Mouse (Mus musculus) urinary bladder, postnatal 10 days (tissue): Measurements from ENCODE around the gene Col6a1.

Experiments used
- DNase-seq: peaks from one replicate; pipeline ENCODE4 v3.0.0; 2022; ENCODE audit warnings: low spot score

Gene Col6a1

DNA sequence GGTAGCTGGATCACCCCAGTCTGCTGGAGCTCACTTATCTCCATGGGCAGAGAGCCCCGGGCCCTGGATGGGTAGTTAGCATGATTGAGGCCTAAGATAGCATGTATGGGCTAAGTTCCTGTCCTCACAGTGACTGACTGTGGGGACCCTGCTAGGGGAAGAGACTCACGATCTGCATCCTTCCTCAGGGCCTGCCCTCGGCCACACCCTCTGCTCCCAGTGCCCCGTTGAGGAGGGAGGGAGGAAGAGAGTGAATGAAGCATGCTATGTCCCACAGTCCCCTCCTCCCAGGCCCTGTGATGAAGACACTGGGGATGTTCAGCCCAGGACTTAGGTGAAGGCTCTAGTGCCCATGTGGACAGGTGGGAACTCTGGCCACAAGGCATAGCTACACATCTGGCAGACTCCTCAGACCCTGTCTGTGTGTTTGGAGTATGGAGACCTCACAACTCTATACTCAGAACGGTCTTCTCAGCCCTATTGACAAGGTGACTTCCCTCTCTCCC, 1.7 kb downstream of the Col6a1 start:
- no peak for DNase-seq

GRCm38 (mm10) chr10:76722751-76723450, 3.1 kb downstream of the Col6a1 start:
- DNase-seq: no peak

GRCm38 (mm10) chr10:76721746-76722145, 4.2 kb downstream of the Col6a1 start:
- DNase-seq: no peak

GRCm38 (mm10) chr10:76721216-76721615, 4.8 kb downstream of the Col6a1 start:
- no peak for DNase-seq

DNA sequence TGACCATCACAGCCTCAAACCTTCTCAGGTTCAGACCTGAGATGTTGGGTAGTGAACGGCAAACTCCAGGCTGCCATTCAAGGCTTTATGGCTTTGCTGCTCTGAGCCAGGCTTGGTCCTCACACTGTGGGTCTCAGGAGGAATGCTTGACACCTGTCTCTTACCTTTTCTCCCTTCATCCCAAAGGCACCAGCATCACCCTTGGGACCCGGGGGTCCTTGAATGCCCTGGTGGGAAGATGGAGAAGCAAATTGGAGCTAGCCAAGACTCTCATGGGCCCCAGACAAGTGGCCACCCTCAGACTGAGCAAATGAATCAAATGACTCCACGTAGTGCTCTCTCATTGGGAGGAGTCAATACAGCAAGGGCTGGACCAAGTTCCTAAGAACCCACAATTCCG, 8.3 kb downstream of the Col6a1 start:
- DNase-seq: no peak

- DNase-seq: no peak
These were observed 8.9 kb downstream of the Col6a1 start for GRCm38 (mm10) chr10:76717026-76717425.

GRCm38 (mm10) chr10:76714303-76714702, 11.7 kb downstream of the Col6a1 start:
- no peak for DNase-seq

DNA sequence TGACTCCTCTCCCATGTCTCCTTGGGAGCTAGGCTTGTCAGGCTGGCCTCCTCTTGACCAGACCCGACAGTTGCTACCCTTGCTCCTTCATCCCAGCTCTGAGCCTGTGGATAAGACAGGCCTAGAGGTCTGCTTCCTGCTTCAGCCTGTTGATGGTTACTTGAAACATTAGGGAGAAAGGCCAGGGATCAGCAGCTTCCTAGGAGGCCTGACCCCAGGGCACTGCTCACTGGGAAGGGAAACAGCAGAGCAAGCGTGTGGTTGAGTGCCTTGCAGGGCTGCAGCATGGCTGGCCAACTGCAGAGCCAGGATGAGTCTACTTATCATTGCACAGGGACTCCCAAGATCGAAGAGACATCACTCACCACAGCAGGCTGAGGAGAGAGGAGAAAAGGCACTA, 13.5 kb downstream of the Col6a1 start:
- DNase-seq: no peak

GRCm38 (mm10) chr10:76711331-76711730, 14.6 kb downstream of the Col6a1 start:
- DNase-seq: no peak

GRCm38 (mm10) chr10:76708465-76708864, 17.5 kb downstream of the Col6a1 start:
- DNase-seq: no peak

- no peak for DNase-seq
These were observed 18.4 kb downstream of the Col6a1 start for GRCm38 (mm10) chr10:76707584-76707983.

- DNase-seq: no peak
These were observed 19.0 kb downstream of the Col6a1 start for GRCm38 (mm10) chr10:76707001-76707400.

- no peak for DNase-seq
These were observed 21.6 kb downstream of the Col6a1 start for GRCm38 (mm10) chr10:76704358-76704757.

DNA sequence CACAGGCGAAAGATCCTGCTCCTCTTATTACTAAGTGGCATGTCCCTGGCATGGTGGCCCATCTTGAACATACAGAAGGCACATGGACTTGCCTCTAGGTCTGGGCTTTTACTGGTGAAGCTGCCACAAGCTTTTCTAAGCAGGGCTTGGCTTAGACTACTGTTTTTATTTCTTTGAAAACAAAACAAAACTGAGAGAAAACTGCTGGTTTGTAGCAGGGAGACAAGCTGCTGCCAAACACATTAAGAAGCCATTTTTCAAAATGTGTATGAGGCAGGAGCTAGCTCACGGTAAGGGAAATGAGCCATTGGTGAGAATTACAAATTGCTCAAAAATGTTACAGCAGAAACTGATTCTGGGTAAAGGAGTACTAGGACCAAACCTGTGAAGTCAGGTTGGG, 24.5 kb downstream of the Col6a1 start:
- no peak for DNase-seq

DNA sequence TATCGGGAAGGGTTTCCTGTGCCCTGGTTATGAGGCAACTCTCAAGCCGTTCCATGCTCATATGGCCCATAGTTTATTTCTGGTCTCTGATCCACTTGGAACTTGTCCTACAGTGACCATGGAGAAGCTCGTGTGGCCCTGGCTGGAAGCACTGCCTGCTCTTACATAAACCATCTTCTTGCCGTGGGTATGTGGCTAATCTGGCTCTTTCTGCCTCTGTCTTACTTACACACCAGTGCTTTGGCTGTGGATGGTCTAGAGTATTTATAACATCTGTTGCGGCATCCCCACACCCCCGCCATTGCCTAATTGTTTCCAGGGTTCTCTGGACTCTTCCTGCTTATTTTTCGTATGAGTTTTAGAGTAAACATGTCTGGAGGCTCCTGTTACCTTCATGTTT, 26.2 kb downstream of the Col6a1 start:
- no peak for DNase-seq

DNA sequence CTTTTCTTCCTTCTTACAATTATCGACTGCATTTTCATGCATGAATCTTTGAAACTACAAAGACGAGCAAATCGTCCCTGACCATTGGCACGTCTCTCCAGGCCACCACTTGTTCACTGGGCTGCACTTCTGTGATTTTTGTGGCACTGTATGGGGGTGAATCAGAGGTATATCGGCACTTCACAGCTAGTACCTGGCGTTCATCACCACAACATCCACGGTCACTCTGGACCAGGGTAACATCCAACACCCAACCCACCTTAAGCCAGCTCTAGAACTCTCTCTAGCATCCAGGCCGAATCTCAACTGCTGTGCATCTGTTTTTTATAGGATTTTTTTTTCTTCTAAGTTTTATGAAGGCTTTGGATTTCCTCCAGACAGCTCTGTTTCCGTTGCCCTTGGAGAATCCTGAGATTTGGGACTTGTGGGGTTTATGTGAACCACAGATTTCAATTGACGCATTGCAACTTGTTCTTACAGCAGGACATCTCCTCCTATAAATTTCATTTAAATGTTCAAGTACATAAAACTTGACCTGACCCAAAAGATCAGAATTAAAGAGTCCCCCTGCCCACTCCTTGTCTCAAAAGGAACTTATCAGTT, 30.6 kb downstream of the Col6a1 start:
- DNase-seq: no peak

GRCm38 (mm10) chr10:76694765-76695164, 31.2 kb downstream of the Col6a1 start:
- no peak for DNase-seq

GRCm38 (mm10) chr10:76693446-76693845, 32.5 kb downstream of the Col6a1 start:
- no peak for DNase-seq

DNA sequence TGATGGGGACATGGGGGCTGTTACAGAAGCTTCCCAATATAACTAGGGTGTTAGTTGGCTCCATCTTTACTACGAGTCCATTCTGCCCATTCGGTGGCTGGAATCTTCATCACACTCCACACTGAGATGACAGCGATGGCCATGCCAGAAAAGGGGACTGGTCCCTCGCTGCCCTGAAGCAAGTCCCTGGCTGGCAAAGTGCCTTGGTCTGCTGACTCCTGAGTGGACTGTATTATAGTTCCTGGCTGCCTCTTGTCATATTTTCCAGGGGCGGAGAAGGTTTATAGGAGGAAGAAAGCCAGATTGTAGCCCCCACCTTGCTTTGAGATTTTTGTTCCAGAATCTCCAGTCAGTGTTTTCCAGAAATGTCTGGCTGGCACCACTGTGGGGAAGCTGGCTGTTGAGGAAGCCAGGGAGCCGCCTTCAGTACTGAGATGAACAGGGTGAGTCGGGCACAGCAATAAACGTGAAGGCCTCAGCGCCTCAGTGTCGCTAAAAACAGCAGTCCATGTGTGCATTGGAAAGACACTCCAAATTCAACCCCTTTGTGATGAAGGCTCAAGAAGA, 40.4 kb downstream of the Col6a1 start:
- no peak for DNase-seq

GRCm38 (mm10) chr10:76683977-76684376, 42.0 kb downstream of the Col6a1 start:
- no peak for DNase-seq

GRCm38 (mm10) chr10:76683461-76683860, 42.5 kb downstream of the Col6a1 start:
- no peak for DNase-seq

DNA sequence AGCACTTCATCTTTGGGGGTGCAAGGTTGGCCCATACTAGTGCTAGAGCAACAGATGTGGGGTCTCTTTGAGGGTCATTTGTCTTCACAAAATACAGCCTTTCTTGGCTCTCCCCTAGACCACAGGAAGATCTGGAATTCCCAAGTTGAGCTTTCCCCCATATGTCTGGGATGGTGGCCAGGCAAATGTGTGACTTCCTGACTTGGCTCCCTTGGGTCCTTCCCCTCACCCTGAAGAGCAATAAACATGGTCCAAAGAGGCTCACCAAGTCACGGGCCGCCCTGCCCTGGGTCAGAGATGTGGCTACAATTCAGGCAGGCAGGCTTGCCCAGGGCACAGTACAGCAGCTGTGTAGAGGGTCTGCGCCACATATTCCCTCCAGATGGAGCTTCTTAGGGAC, 44.1 kb downstream of the Col6a1 start:
- no peak for DNase-seq
